Mouse (Mus musculus) heart, embryonic 13.5 days (tissue): Measurements from ENCODE around the gene Stkld1. TPM values are rescaled to one million over a fixed set of nuclear protein-coding genes. Genes with fewer than 3 reads are reported as not detected.

Experiments
- ATAC-seq: fragments of 200-750 bp; cut with Nextera tagmentation; 2 replicates; pipeline ENCODE4 v1.8.0; 2017; ENCODE audit warnings: moderate TSS enrichment; ENCODE audit not compliant: insufficient number of reproducible peaks, low FRiP score, low TSS enrichment; ENCODE audit errors: extremely low read depth
- H3K27ac ChIP-seq: fragments of 300-500 bp; sonication (generic); replicated peaks from 2 replicates; pipeline ENCODE4 v1.5.1; 2015; ENCODE audit warnings: moderate library complexity, mild to moderate bottlenecking, inconsistent platforms
- H3K27me3 ChIP-seq: fragments of 300-500 bp; sonication (generic); replicated peaks from 2 replicates; pipeline ENCODE4 v1.6.1; 2015; ENCODE audit warnings: mild to moderate bottlenecking, inconsistent platforms
- H3K36me3 ChIP-seq: fragments of 300-500 bp; sonication (generic); 2 replicates; pipeline ENCODE4 v1.6.1; 2015; ENCODE audit warnings: mild to moderate bottlenecking, inconsistent platforms
- H3K4me1 ChIP-seq: fragments of 300-500 bp; sonication (generic); 2 replicates; pipeline ENCODE4 v1.6.1; 2015; ENCODE audit warnings: inconsistent platforms
- H3K4me2 ChIP-seq: fragments of 300-500 bp; sonication (generic); 2 replicates; pipeline ENCODE4 v1.6.1; 2015; ENCODE audit warnings: inconsistent platforms, mild to moderate bottlenecking, moderate library complexity
- H3K4me3 ChIP-seq: fragments of 300-500 bp; sonication (generic); 2 replicates; pipeline ENCODE4 v1.5.1; 2015; ENCODE audit warnings: moderate library complexity, mild to moderate bottlenecking, inconsistent platforms
- H3K9ac ChIP-seq: fragments of 300-500 bp; sonication (generic); 2 replicates; pipeline ENCODE4 v1.6.1; 2015; ENCODE audit warnings: inconsistent platforms, mild to moderate bottlenecking, moderate library complexity
- H3K9me3 ChIP-seq: fragments of 300-500 bp; sonication (generic); 2 replicates; pipeline ENCODE4 v1.6.1; 2016; ENCODE audit warnings: inconsistent platforms
- WGBS: fragments of 180-500 bp; shearing (Covaris S2); methylation state at CpG from one replicate; pipeline ENCODE4 v1.1.7; 2015; ENCODE audit warnings: mixed read lengths; 5-methylcytosine and 5-hydroxymethylcytosine counted together
- polyA plus RNA-seq: library from polyadenylated mRNA; unstranded; fragments of >200 nt; fragmentation: Nextera tagmentation; extraction: Ambion mirVana; gene quantifications from 2 replicates; pipeline ENCODE4 v1.2.1, GENCODE M21; 2015

The Stkld1 gene
- polyA plus RNA-seq, 1 experiment from 2014 or later = 0.07 TPM

DNA sequence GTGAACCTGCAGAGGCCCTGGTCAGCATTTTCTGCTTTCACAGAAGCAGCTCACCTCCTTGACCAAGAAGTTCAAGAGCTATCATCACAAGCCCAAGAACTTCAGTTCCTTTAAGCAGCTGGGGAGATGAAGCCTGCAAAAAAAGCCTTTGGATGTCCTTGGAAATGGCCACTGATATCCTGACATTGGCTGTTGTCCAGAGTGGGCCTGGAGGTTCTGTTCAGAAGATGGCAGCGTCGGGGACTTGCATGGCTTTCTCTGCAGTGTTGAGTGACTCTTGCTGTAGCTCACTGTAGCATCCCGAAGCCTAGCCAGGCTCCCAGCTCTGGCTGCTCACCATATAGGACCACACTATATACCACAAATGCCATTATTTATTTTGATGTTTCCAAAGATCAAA, 14.2 kb upstream of the Stkld1 start:
- Histone ChIP-seq H3K4me1 (peaks cover 40% of the 10 kb centered on the region), H3K27me3 (no peaks in the 10 kb centered on the region), H3K4me2 (no peak overlapping the region), H3K9me3 (no peaks in the 10 kb centered on the region), H3K27ac (no peak overlapping the region), H3K36me3 (peaks cover 68% of the 10 kb centered on the region), H3K4me3 (no peak overlapping the region), H3K9ac (no peak overlapping the region)
- 80% methylated on average over 3 of the region's 3 CpGs for WGBS
- no peak for ATAC-seq

GRCm38 (mm10) chr2:26920190-26920855, 13.5 kb upstream of the Stkld1 start:
- no peak for ATAC-seq
- Histone ChIP-seq H3K9me3 (no peaks in the 10 kb centered on the region), H3K27ac (no peak overlapping the region), H3K27me3 (no peaks in the 10 kb centered on the region), H3K9ac (no peak overlapping the region), H3K4me3 (no peak overlapping the region), H3K4me2 (no peak overlapping the region), H3K4me1 (peaks cover 34% of the 10 kb centered on the region), H3K36me3 (peaks cover 75% of the 10 kb centered on the region)
- WGBS = 88% methylated on average over 6 of the region's 6 CpGs

DNA sequence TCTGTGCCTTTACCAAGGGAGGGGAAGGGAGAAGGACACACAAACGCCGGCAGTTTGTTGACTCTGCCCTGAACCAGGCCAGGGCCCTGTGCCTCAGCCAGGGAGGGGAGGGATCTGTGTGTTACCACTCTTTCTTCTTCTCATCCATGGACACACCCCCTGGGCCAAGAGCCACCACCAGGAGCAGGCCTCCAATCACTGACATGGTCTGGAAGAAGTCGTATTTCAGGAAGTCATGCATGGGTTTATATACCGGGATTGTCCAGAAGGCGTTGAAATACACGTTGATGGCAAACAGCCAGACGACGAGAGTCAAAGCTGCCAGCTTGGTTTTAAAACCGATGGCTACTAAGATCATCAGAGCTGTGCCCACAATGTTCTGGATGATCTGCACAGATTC, 12.1 kb upstream of the Stkld1 start:
- H3K27me3 ChIP-seq = no peaks in the 10 kb centered on the region
- peaks cover 89% of the 10 kb centered on the region for H3K36me3 ChIP-seq
- H3K4me1 ChIP-seq = peaks cover 26% of the 10 kb centered on the region
- peak overlapping the region; percentile 45 for H3K27ac ChIP-seq
- ATAC-seq = no peak
- H3K4me3 ChIP-seq = no peak overlapping the region
- H3K9me3 ChIP-seq = no peaks in the 10 kb centered on the region
- H3K9ac ChIP-seq = no peak overlapping the region
- WGBS = 51% methylated on average over 9 of the region's 9 CpGs
- no peak overlapping the region for H3K4me2 ChIP-seq

- Histone ChIP-seq H3K9me3 (no peaks in the 10 kb centered on the region), H3K4me2 (no peak overlapping the region), H3K9ac (no peak overlapping the region), H3K4me1 (peaks cover 47% of the 10 kb centered on the region), H3K27ac (no peak overlapping the region), H3K27me3 (no peaks in the 10 kb centered on the region), H3K4me3 (no peak overlapping the region), H3K36me3 (peaks cover 90% of the 10 kb centered on the region)
- WGBS = 79% methylated on average over 6 of the region's 6 CpGs
- no peak for ATAC-seq
These were observed 5.9 kb upstream of the Stkld1 start for GRCm38 (mm10) chr2:26927745-26928476.

DNA sequence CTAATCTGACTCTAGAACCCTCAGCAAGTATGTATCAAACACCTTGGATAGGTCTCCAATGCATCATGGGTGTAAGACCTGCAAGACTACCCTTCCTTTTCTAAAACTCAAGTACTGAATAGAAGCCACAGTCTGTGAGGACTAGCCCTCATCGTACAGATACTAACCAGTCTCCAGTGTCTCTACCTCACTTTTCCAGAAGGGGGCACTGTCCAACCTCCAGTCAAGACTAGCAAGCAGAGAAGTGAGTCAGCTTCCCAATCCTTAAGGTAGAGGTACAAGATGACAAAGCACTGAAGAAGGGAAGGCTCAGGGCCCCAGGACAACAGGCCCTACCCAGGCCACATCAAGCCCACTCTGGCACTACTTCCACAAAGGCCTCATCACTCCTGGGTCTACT, 3.5 kb upstream of the Stkld1 start:
- H3K27ac ChIP-seq = no peak overlapping the region
- H3K36me3 ChIP-seq = peaks cover 65% of the 10 kb centered on the region
- H3K27me3 ChIP-seq = no peaks in the 10 kb centered on the region
- H3K4me1 ChIP-seq = peaks cover 50% of the 10 kb centered on the region
- H3K9ac ChIP-seq = no peak overlapping the region
- WGBS = 45% methylated on average over 1 of the region's 1 CpGs
- no peak for ATAC-seq
- H3K4me2 ChIP-seq = peak overlapping the region; percentile 84; the same call in 1 of the 2 replicates
- no peak overlapping the region for H3K4me3 ChIP-seq
- no peaks in the 10 kb centered on the region for H3K9me3 ChIP-seq

- WGBS = 1% methylated on average over 47 of the region's 49 CpGs
- Histone ChIP-seq H3K9me3 (no peaks in the 10 kb centered on the region), H3K4me1 (peaks cover 48% of the 10 kb centered on the region), H3K4me3 (peak overlapping the region; percentile 90), H3K36me3 (peaks cover 42% of the 10 kb centered on the region), H3K9ac (peak overlapping the region; percentile 99), H3K27ac (peak overlapping the region; percentile 92), H3K27me3 (no peaks in the 10 kb centered on the region), H3K4me2 (peak overlapping the region; percentile 84)
- ATAC-seq = peak; percentile 15
These were observed 1.2 kb upstream of the Stkld1 start for GRCm38 (mm10) chr2:26932473-26933303.

DNA sequence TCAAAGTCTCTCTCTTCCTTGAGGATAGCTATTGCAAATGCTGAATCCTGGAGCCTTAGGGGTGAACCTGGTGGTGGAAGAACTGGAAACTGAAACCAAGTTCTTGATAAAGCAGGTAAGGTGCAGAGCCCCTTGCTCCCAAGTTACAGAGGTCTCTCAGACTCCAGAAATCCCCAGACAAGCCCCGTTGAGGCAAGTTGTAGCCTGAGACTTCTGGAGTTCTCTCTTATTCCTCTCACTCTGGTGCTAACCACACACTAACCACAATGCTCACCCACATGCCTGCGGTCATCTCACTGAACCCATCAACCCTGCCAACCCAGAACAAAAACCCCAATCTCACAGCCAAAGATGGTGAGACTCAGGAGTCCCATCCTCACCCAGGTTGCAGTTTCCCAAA, 1.4 kb downstream of the Stkld1 start:
- Histone ChIP-seq H3K4me2 (no peak overlapping the region), H3K4me3 (no peak overlapping the region), H3K36me3 (peaks cover 17% of the 10 kb centered on the region), H3K9me3 (no peaks in the 10 kb centered on the region), H3K9ac (no peak overlapping the region), H3K27me3 (no peaks in the 10 kb centered on the region), H3K27ac (no peak overlapping the region), H3K4me1 (peaks cover 25% of the 10 kb centered on the region)
- no peak for ATAC-seq
- WGBS = 85% methylated on average over 2 of the region's 2 CpGs

DNA sequence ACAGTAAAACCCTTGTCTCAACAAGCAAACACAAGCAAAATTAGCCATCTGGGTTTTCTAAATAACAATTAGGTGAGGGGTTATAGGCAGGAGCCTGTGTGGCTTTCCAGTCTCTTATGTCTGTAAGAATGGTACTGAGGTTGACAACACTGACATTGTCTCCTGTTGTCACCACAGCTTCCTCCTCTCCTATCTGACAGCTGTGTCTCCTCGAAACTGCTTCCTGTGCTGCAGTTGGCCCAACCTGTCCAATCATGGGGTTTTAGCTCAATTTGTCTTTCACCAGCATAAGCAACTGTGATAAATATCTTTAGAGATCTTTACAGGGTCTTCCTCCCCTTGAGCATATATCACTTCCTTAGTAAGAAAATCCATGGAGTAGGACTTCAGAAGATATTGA, 2.6 kb downstream of the Stkld1 start:
- no peak overlapping the region for H3K4me2 ChIP-seq
- peaks cover 6% of the 10 kb centered on the region for H3K36me3 ChIP-seq
- no peak overlapping the region for H3K9ac ChIP-seq
- H3K27ac ChIP-seq = no peak overlapping the region
- no peak overlapping the region for H3K4me3 ChIP-seq
- no peaks in the 10 kb centered on the region for H3K27me3 ChIP-seq
- H3K4me1 ChIP-seq = peaks cover 14% of the 10 kb centered on the region
- 44% methylated on average over 1 of the region's 1 CpGs for WGBS
- no peak for ATAC-seq
- no peaks in the 10 kb centered on the region for H3K9me3 ChIP-seq

- 36% methylated on average over 5 of the region's 5 CpGs for WGBS
- no peak for ATAC-seq
These were observed 7.7 kb downstream of the Stkld1 start for GRCm38 (mm10) chr2:26941539-26941938.

GRCm38 (mm10) chr2:26943253-26943652, 9.4 kb downstream of the Stkld1 start:
- Histone ChIP-seq H3K4me1 (no peaks in the 10 kb centered on the region), H3K27ac (no peak overlapping the region), H3K27me3 (no peaks in the 10 kb centered on the region; the same call in 1 of the 2 replicates), H3K4me2 (no peak overlapping the region), H3K36me3 (peaks cover 15% of the 10 kb centered on the region), H3K4me3 (no peak overlapping the region), H3K9ac (no peak overlapping the region), H3K9me3 (no peaks in the 10 kb centered on the region)
- no peak for ATAC-seq
- WGBS = 60% methylated on average over 3 of the region's 3 CpGs

More at GRCm38 (mm10) chr2:26941539-26941938, 7.7 kb downstream of the Stkld1 start:
- H3K9ac ChIP-seq = no peak overlapping the region
- no peak overlapping the region for H3K4me3 ChIP-seq
- H3K27me3 ChIP-seq = no peaks in the 10 kb centered on the region; the same call in 1 of the 2 replicates
- H3K9me3 ChIP-seq = no peaks in the 10 kb centered on the region
- peaks cover 1% of the 10 kb centered on the region; the same call in 1 of the 2 replicates for H3K36me3 ChIP-seq
- H3K4me2 ChIP-seq = no peak overlapping the region
- no peaks in the 10 kb centered on the region for H3K4me1 ChIP-seq
- no peak overlapping the region for H3K27ac ChIP-seq

- Histone ChIP-seq H3K9me3 (no peaks in the 10 kb centered on the region), H3K36me3 (peaks cover 82% of the 10 kb centered on the region), H3K9ac (no peak overlapping the region), H3K27me3 (no peaks in the 10 kb centered on the region), H3K4me3 (no peak overlapping the region), H3K4me1 (no peaks in the 10 kb centered on the region), H3K4me2 (no peak overlapping the region), H3K27ac (no peak overlapping the region)
- 88% methylated on average over 2 of the region's 2 CpGs for WGBS
- no peak for ATAC-seq
These were observed 16.6 kb downstream of the Stkld1 start for GRCm38 (mm10) chr2:26950411-26950810.
